Mouse (Mus musculus): ENCODE results near the gene Vps51.

The Vps51 gene

GRCm38 (mm10) chr19:6076564-6077393 is at the start of gene Vps51:
Gene Vps51 (minus strand): TSS chr19:6077231.
- DNase-seq = peak; percentile 90

GRCm38 (mm10) chr19:6126289-6126688 is 49.3 kb upstream of the Vps51 start:
- DNase-seq = peak; percentile 78

- no peak for DNase-seq
Measured at GRCm38 (mm10) chr19:6124898-6125297, 47.9 kb upstream of the Vps51 start.

- DNase-seq = no peak
Measured at GRCm38 (mm10) chr19:6123330-6123729, 46.3 kb upstream of the Vps51 start.

GRCm38 (mm10) chr19:6121761-6122160 is 44.7 kb upstream of the Vps51 start:
- no peak for DNase-seq

GRCm38 (mm10) chr19:6118677-6119185 is 41.7 kb upstream of the Vps51 start:
- DNase-seq = peak; percentile 62

- DNase-seq = peak; percentile 89
Measured at GRCm38 (mm10) chr19:6117986-6118676, 41.1 kb upstream of the Vps51 start, which contains the start of gene Sac3d1. Gene Sac3d1 (minus strand): TSS chr19:6118650.

GRCm38 (mm10) chr19:6117346-6117985 is 40.4 kb upstream of the Vps51 start:
- peak; percentile 49 for DNase-seq

- DNase-seq = peak; percentile 60
Measured at GRCm38 (mm10) chr19:6116113-6116850, 39.3 kb upstream of the Vps51 start.

- no peak for DNase-seq
Measured at GRCm38 (mm10) chr19:6113116-6113515, 36.1 kb upstream of the Vps51 start.

GRCm38 (mm10) chr19:6105586-6105985 is 28.6 kb upstream of the Vps51 start, which contains the start of gene Naaladl1:
Gene Naaladl1 (plus strand): TSS chr19:6105782.
- no peak for DNase-seq

GRCm38 (mm10) chr19:6104476-6104875 is 27.4 kb upstream of the Vps51 start:
- DNase-seq = no peak

- no peak for DNase-seq
Measured at GRCm38 (mm10) chr19:6102169-6102853, 25.3 kb upstream of the Vps51 start.

- DNase-seq = no peak
Measured at GRCm38 (mm10) chr19:6101186-6101585, 24.2 kb upstream of the Vps51 start.

GRCm38 (mm10) chr19:6097847-6098246 is 20.8 kb upstream of the Vps51 start:
- DNase-seq = no peak

GRCm38 (mm10) chr19:6094119-6094518 is 17.1 kb upstream of the Vps51 start, which contains the start of gene AC131692.1:
Gene AC131692.1 (plus strand): TSS chr19:6094419.
- DNase-seq = no peak

- no peak for DNase-seq
Measured at GRCm38 (mm10) chr19:6088841-6089240, 11.8 kb upstream of the Vps51 start.

GRCm38 (mm10) chr19:6085417-6085879 is 8.4 kb upstream of the Vps51 start:
- DNase-seq = peak; percentile 21

GRCm38 (mm10) chr19:6084478-6085248 is 7.6 kb upstream of the Vps51 start, which contains the start of the genes Zfpl1 and Cdca5:
Gene Zfpl1 (minus strand): TSS chr19:6084956.
Gene Cdca5 (plus strand): TSS chr19:6084983.
- peak; percentile 98 for DNase-seq

GRCm38 (mm10) chr19:6082156-6082555 is 5.1 kb upstream of the Vps51 start, which contains the start of gene Gm28374:
Gene Gm28374 (minus strand): TSS chr19:6082256.
- DNase-seq = peak; percentile 13
